Mouse (Mus musculus) lung, embryonic 16.5 days (tissue): Measurements from ENCODE around the gene Dop1b. TPM values are rescaled to one million over a fixed set of nuclear protein-coding genes. Genes with fewer than 3 reads are reported as not detected.

Source experiments
- ATAC-seq: fragments of 200-750 bp; cut with Nextera tagmentation; 2 replicates; pipeline ENCODE4 v1.8.0; 2017; ENCODE audit warnings: low read depth, mild to moderate bottlenecking, moderate library complexity
- H3K27ac ChIP-seq: fragments of 300-500 bp; sonication (generic); 2 replicates; pipeline ENCODE4 v1.5.1; 2014; ENCODE audit warnings: mild to moderate bottlenecking, control low read depth, low read length
- H3K27me3 ChIP-seq: fragments of 300-500 bp; sonication (generic); 2 replicates; pipeline ENCODE4 v1.6.1; 2014; ENCODE audit warnings: low read depth, low read length, mixed read lengths; ENCODE audit not compliant: control insufficient read depth, insufficient read depth
- H3K36me3 ChIP-seq: fragments of 300-500 bp; sonication (generic); 2 replicates; pipeline ENCODE4 v1.6.1; 2014; ENCODE audit warnings: low read length; ENCODE audit not compliant: control insufficient read depth, insufficient read depth
- H3K4me1 ChIP-seq: fragments of 300-500 bp; sonication (generic); replicated peaks from 2 replicates; pipeline ENCODE4 v1.6.1; 2014; ENCODE audit warnings: low read length, mixed read lengths; ENCODE audit not compliant: control insufficient read depth, insufficient read depth
- H3K4me2 ChIP-seq: fragments of 300-500 bp; sonication (generic); 2 replicates; pipeline ENCODE4 v1.6.1; 2014; ENCODE audit warnings: low read depth, low read length, control low read depth
- H3K4me3 ChIP-seq: fragments of 300-500 bp; sonication (generic); 2 replicates; pipeline ENCODE4 v1.5.1; 2014; ENCODE audit warnings: mild to moderate bottlenecking, low read length, control low read depth
- H3K9ac ChIP-seq: fragments of 300-500 bp; sonication (generic); 2 replicates; pipeline ENCODE4 v1.6.1; 2014; ENCODE audit warnings: low read length, control low read depth
- H3K9me3 ChIP-seq: fragments of 300-500 bp; sonication (generic); 2 replicates; pipeline ENCODE4 v1.6.1; 2016; ENCODE audit warnings: low read length; ENCODE audit not compliant: control insufficient read depth
- WGBS: fragments of 180-500 bp; shearing (Covaris S2); extraction: QIAGEN DNeasy Blood & Tissue Kit; methylation state at CpG from one replicate; pipeline ENCODE4 v1.1.7; 2014; 5-methylcytosine and 5-hydroxymethylcytosine counted together
- polyA plus RNA-seq: library from polyadenylated mRNA; unstranded; fragments of >200 nt; fragmentation: Nextera tagmentation; extraction: Ambion mirVana; gene quantifications from 2 replicates; pipeline ENCODE4 v1.2.1, GENCODE M21; 2015

Gene Dop1b
- polyA plus RNA-seq, 1 experiment from 2014 or later = 19.3 TPM

- Histone ChIP-seq H3K27me3 (no peaks in the 10 kb centered on the region), H3K4me3 (peak overlapping the region; percentile 96), H3K4me1 (peaks cover 13% of the 10 kb centered on the region), H3K4me2 (peak overlapping the region; percentile 68), H3K9me3 (no peaks in the 10 kb centered on the region), H3K36me3 (no peaks in the 10 kb centered on the region), H3K9ac (peak overlapping the region; percentile 98), H3K27ac (peak overlapping the region; percentile 95)
- under 1% methylated on average over 60 of the region's 69 CpGs for WGBS
- ATAC-seq = peak; percentile 54
Observed at GRCm38 (mm10) chr16:93832451-93833276, 121.0 kb downstream of the Dop1b start.

DNA sequence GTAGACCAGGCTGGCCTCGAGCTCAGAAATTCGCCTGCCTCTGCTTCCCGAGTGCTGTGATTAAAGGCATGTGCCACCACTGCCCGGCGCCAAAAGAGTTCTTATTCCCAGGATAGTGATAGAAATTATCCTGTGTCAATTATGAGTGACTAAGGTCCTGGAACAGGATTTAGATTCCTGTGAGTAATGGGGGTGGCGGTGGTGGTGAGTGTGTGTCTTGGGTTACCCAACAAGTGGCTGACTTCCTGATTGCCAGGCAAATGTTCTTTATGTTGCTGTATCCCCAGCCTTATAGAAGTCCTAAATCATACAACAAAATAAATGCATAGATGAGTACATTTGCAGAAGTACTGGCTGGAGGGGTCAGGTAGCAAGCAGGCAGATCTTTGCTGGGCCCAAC is 121.8 kb downstream of the Dop1b start:
- no peak overlapping the region for H3K27ac ChIP-seq
- 82% methylated on average over 6 of the region's 6 CpGs for WGBS
- peak overlapping the region; percentile 68 for H3K4me2 ChIP-seq
- H3K27me3 ChIP-seq = no peaks in the 10 kb centered on the region
- no peak overlapping the region for H3K9ac ChIP-seq
- H3K36me3 ChIP-seq = 0 out of 2 replicates have a peak, but pooled peaks cover under 1% of the 10 kb centered on the region
- H3K4me1 ChIP-seq = peaks cover 13% of the 10 kb centered on the region
- H3K9me3 ChIP-seq = no peaks in the 10 kb centered on the region
- peak overlapping the region; percentile 96 for H3K4me3 ChIP-seq
- ATAC-seq = no peak

- H3K27ac ChIP-seq = no peak overlapping the region
- no peak overlapping the region for H3K4me3 ChIP-seq
Observed at GRCm38 (mm10) chr16:93834076-93834475, 122.4 kb downstream of the Dop1b start.

GRCm38 (mm10) chr16:93839049-93839448 is 127.3 kb downstream of the Dop1b start:
- Histone ChIP-seq H3K4me1 (peaks cover 1% of the 10 kb centered on the region), H3K9me3 (no peaks in the 10 kb centered on the region), H3K4me2 (no peak overlapping the region), H3K36me3 (0 out of 2 replicates have a peak, but pooled peaks cover 2% of the 10 kb centered on the region), H3K9ac (no peak overlapping the region), H3K27ac (no peak overlapping the region), H3K4me3 (no peak overlapping the region), H3K27me3 (no peaks in the 10 kb centered on the region)
- 73% methylated on average over 1 of the region's 1 CpGs for WGBS
- no peak for ATAC-seq

More at GRCm38 (mm10) chr16:93834076-93834475, 122.4 kb downstream of the Dop1b start:
- H3K27me3 ChIP-seq = no peaks in the 10 kb centered on the region
- no peaks in the 10 kb centered on the region for H3K9me3 ChIP-seq
- H3K36me3 ChIP-seq = 0 out of 2 replicates have a peak, but pooled peaks cover 2% of the 10 kb centered on the region
- no peak for ATAC-seq
- no peak overlapping the region; the same call in 1 of the 2 replicates for H3K4me2 ChIP-seq
- H3K4me1 ChIP-seq = peaks cover 13% of the 10 kb centered on the region
- H3K9ac ChIP-seq = no peak overlapping the region
- 71% methylated on average over 2 of the region's 2 CpGs for WGBS

DNA sequence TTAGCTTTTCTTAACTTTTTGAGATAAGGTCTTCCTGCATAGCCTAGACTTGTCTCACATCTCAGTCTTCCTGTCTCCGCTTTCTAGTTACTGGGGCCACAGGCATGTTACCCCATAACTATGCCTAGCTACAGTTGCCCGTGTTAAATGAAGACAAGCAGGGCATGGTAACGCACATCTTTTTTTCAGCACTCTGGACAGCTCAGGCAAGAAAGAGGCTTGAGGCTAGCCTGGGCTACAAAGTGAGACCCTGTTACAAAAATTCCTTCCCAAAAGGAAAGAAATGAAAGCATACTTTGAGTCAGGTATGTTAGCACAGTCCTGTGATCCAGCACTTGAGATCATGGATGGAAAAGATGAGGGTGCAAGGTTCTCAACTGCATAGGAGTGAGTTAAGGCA is 138.8 kb downstream of the Dop1b start:
- WGBS = 95% methylated on average over 3 of the region's 3 CpGs
- ATAC-seq = no peak

GRCm38 (mm10) chr16:93859967-93860366 is 148.3 kb downstream of the Dop1b start:
- no peak overlapping the region for H3K4me3 ChIP-seq
- H3K27me3 ChIP-seq = no peaks in the 10 kb centered on the region
- H3K9me3 ChIP-seq = no peaks in the 10 kb centered on the region
- ATAC-seq = no peak
- WGBS = 84% methylated on average over 4 of the region's 4 CpGs
- no peak overlapping the region for H3K9ac ChIP-seq
- H3K27ac ChIP-seq = no peak overlapping the region
- no peak overlapping the region for H3K4me2 ChIP-seq
- H3K36me3 ChIP-seq = peaks cover 42% of the 10 kb centered on the region
- H3K4me1 ChIP-seq = no peaks in the 10 kb centered on the region

More for the DNA sequence above, 138.8 kb downstream of the Dop1b start:
- H3K27ac ChIP-seq = no peak overlapping the region
- peaks cover 47% of the 10 kb centered on the region for H3K36me3 ChIP-seq
- no peak overlapping the region for H3K4me3 ChIP-seq
- H3K9ac ChIP-seq = no peak overlapping the region
- H3K9me3 ChIP-seq = no peaks in the 10 kb centered on the region
- H3K27me3 ChIP-seq = no peaks in the 10 kb centered on the region
- no peak overlapping the region for H3K4me2 ChIP-seq
- no peaks in the 10 kb centered on the region for H3K4me1 ChIP-seq

Other genes with a start within 250 kb of the Dop1b start
- gene Setd4, start 107.8 kb upstream of the Dop1b start, polyA plus RNA-seq = 9.9 and 12.5 TPM in 2 replicates
- gene Cbr1, start 106.1 kb upstream of the Dop1b start, polyA plus RNA-seq = 88.1 and 95.2 TPM in 2 replicates
- gene Gm5678, start 83.8 kb upstream of the Dop1b start, polyA plus RNA-seq = not detected in 2 replicates
- gene Cbr3, start 28.7 kb upstream of the Dop1b start, polyA plus RNA-seq = 9.0 and 9.9 TPM in 2 replicates
- 34.8 and 35.5 TPM in 2 replicates for gene Morc3, start 120.2 kb downstream of the Dop1b start, polyA plus RNA-seq
- 59.1 and 68.1 TPM in 2 replicates for gene Chaf1b, start 172.0 kb downstream of the Dop1b start, polyA plus RNA-seq